Mouse (Mus musculus) CD4-positive helper T cell, adult 2 months (primary cell): ENCODE measurements around the gene Xkr7.

Source experiments
- DNase-seq: peaks from one replicate; pipeline ENCODE4 v3.0.0-alpha.2; 2012; ENCODE audit warnings: low read depth, missing footprints, low spot score

The Xkr7 gene

DNA sequence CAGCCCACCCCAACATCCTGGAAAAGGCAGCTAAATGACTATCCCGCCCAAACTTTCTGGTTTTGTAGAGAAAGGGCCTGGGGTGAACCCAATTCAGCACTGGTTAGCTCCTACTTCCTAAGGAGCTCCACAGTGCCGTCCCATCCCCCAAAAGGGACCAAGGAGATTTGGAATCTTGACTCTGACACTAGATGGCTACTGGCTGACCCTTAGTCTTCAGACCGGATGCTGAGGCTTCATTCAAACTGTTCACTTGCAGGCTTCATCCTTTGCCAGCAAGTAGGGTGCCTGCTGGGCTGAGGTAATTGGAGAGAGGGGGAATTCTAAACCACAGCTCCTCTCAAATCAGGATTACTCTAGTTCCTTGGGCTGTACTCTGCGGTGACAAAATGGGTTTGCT is 1.3 kb downstream of the Xkr7 start:
- no peak for DNase-seq

DNA sequence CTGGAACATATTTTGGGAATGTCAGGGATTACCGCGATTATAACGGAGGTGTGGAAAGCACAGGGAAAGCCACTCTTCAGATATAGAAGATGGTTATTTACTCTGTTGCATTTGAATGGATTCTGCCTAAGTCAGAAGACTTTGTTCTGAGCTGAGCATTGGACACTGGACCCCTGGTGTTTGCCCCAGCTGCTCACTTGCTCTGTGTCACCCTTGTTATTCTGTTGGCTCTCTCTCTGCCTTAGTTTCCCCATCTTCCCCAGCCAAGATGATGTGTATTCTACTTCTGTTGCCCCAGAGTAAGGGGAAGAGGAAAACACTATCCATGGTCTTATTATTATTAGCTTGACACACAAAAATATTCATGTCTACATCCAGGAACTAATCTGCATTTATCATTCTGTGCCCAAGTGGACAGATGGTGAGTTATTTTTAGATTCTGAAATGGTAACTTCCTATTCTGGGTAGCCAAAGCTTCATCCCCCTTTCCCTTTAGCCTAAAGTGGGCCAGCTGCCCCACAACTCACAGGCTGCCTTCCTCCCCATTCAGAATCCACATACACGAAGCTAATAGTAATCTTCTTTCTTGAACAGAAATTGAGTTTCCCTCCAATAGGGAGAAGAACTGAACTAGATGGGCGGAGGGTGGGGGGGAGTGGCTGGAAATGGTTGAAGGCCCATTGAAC is 2.0 kb downstream of the Xkr7 start:
- DNase-seq, result no peak

DNA sequence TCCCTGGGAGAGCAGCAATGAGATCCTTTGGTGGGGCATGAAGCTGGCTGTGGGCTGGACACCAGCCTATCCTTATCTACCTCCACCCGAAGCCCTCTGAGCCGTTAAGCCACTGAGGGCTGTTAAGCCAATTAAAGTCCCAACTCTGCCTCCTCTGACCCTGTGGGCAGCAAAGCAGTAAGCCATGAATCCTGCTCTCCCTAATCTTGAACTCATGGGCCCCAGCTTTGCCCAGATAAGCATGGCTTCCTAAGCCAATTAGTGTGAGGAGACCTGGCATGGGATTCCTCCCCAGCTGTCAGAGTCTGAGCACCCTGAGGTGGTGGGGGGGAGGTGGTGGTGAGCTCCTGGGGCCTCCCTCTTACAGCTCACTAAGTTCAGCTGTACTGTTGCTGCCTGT is 5.0 kb downstream of the Xkr7 start:
- no peak for DNase-seq

DNA sequence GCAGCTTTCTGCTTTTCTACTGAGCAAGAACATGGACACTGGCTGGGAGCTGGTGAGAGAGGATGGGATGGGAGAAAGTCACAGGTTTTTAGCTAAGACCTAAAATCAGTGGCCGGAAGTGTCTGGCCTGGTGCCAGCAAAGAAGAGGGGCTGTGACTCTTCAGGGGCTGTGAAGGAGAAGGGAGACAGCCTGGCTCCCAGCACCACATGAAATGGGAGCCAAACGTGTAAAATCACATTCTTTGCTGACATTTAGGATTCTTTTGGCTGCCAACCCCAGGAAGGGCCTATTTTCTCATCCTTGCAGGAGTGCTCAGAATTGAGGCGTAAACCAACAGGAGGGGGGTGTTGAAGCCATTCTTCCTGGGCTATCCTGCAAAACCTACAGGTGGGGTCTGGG is 12.2 kb downstream of the Xkr7 start:
- DNase-seq, result no peak

DNA sequence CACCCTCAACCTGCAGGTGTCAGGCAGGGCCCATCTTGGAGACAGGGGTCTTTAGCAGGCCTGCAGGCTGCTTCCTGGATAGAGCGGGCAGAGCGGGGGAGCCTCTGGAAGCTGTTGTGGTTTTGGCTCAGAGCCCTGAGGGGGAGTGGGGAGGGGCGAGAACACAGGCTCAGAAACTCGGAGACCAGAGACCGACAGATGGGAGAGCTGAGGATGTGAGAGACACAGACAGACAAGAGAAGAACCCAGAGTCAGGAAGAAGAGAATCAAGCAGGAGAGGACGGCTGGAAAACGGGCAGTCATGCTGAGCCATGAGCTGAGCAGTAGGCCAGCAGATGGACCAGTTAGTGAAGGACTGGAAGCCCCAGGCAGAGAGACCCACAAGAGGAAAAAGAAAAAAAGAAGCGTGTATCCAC is 14.2 kb downstream of the Xkr7 start:
- DNase-seq, result peak; percentile 11

DNA sequence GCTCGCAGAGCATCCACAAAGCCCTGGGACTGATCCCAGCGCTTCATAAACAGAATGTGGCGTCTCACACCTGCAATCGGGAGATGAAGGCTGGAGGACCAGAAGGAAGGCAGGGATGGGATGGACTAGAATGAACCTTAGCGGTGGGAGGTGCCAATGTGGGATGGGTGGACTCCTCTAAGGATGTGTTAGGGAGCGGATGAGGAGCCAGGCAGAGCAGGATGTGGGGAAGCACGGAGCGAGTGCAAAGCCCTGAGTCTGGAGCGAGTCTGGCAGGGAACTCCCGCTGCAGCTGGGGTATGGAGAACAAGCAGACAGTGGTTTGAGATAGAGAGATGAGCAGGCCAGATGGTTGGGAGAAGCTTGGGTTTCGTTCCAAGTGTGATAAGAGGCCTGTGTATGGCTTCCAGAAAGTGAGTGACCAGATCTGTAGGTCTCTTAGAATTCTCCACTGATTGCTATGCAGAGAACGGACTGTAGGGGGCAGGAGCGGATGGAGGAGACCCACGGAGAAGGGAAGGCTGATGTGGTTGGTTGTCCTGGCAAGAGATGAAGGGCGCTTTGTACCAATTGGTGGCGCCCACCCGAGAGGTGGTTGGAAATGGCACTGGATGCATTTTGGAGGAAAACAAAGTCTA is 16.3 kb downstream of the Xkr7 start:
- DNase-seq, result peak; percentile 14

DNA sequence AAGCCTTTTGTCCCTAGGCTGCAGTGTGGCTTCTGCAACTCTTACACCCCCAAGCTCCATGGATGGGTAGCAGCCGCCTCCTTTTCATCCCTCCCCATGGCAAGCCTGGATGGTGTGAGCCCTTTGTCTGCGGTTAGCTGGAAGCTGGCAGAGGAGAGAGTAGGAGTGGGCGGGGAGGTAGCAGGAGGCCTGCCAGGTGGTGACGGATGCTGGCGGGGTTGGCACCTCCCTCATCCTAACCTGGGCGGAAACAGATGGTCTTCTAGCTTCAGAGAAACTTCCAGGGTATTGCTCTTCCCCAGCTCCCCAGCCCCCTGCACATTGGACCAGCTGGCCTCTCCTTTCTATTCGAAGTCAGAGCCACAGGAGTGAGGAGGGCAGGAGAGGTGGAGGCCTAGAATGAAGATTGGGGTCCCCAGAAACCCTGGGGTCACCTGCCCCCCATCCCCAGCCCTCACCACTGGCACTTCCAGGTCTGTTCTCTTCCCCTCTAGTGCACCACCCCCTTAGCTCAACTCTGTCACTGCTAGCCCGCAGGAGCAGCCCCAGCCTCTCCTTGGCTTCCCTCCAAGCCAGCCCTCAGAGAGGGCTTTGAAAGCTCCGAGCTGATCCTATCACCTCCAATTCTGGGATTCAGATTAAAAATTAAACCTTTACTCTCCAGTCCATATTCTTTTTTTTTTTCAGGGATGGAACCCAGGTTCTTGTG is 17.8 kb downstream of the Xkr7 start:
- DNase-seq, result no peak

DNA sequence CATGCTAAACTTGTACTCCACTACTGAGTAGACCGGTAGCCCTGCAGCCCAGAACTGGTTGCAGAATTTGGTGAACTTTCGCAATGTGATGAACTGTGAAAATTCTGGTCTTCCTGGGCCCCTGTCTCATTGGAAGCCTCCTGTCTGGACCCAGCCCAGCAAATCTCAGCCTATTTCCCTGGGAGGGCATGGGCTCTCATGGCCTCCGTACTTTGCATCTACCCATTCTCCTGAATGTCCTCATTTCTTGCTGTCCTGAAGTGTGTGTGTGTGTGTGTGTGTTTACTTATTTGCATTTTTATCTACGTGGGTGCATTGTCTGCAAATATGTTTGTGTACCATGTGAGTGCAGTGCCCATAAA is 18.3 kb downstream of the Xkr7 start:
- no peak for DNase-seq

DNA sequence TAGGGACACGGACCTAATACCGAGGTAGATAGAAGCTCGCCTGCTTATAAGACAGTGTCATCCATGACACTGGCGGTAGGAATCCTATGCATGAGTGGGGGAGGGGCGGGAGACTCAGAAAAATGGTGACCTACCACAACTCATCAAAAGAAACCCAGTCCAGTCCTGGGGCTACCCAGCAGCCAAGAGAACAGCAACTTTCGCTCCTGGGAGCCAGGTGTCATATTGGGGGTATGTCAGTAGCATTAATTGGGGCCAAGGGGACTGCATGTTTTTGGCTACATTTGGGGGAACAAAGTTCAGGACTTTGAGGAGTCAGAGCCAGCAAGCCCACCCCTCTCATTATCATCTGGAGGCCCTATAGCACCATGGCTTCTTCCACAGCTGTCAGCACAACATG is 19.4 kb downstream of the Xkr7 start:
- no peak for DNase-seq

DNA sequence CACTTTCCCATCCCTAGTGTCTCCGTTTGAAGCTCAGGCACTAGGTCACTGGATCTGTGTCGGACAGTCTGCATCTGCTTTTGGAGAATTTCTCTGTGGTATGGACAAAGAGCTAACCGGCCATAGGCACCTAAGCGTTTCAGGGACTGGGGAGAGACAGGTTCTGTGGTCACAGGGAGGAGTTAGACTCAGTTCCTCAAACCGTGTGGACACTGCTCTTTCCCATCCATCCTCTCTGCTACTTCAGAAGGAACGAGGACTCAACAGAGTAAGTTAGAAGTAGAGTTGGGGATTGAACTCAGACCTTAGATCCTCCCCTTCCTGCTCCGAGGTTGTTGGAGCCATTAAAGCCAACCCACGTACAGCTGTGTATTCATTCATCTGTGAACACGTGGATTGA is 19.9 kb downstream of the Xkr7 start:
- DNase-seq, result no peak

DNA sequence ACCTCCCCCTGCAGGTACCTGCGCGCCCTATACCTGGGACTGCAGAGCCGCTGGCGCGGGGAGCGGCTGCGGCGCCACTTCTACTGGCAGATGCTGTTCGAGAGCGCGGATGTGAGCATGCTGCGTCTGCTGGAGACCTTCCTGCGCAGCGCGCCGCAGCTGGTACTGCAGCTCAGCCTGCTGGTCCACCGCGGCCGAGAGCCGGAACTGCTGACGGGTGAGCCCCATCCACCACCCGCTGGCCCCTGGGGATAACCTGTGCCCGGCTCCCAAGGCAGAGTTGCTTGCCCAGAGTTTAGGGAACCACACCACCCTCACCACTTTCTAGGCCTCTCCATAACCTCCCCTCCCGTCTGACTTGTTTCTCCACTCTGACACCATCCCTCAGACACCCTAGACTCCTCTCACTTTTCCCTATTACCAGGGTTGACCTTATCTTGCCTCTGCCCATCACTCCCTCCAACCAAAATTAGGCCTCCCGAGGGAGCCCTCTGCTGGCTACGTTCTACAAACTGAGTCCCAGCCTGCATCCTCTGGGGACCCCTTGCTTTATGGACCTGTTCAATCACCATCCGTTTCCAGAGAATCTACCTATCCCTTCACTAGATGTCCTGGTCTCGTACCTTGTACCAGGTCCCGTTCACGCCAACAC is 21.2 kb downstream of the Xkr7 start:
- no peak for DNase-seq

DNA sequence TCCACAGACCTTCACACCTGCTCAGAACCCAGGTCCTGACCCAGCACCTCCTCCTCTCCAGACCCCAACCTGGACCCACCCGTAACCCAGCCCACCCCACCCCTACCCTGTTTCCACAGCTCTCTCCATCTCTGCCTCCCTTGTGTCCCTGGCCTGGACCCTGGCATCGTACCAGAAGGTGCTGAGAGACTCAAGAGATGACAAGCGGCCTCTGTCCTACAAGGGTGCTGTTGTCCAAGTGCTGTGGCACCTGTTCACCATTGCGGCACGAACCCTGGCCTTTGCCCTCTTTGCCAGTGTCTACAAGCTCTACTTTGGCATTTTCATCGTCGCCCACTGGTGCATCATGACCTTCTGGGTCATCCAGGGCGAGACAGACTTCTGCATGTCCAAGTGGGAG is 22.2 kb downstream of the Xkr7 start:
- no peak for DNase-seq

DNA sequence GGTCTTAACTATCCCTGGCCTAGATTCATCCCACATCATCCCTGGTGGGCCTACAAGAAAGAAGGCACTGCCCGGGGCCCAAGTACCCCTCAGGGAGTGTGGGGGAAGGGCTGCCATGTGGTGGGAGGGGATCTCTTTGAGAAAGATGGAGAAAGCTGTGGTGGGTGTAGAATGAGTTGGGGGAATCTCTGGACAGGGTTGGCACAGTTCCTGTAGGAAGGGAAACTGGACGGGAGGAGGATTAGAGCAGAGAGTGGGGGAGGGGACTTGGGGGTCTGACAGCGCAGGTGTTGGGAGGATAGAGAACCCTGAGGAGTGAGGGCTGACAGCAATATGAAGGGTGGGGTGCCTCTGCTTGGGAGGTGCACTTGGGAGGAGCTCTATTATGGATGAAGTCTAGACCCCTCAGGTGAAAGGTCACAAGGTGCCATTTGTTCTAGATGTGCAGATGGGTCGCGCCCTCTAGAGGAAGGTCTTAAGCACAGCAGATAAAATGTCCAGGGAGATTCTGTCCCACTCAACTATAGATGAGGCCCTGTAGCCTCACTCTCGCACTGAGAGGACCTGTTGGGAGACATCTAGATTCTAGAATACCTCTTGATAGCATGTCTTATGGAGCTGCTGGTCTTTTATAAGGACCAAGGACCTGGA is 23.7 kb downstream of the Xkr7 start:
- no peak for DNase-seq

DNA sequence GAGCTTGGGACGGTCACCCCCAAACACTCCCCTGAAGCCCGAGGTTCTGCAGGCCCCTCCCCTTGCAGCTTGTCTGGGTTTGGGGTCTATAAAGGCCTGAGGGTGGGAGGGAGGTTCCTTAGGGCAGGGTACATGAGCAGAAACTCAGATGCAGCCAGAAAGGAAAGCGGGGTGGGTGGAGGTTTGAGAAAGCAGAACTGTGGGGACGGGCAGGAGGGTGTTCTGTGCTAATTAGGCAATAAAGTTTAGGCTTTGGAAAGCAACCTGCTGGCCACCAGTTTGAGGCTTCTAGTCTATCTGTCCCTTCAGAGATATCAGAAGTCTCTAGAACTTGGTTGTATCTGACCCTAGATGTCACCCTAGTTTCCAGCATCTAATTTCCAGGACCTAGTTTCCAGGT is 26.7 kb downstream of the Xkr7 start:
- no peak for DNase-seq

DNA sequence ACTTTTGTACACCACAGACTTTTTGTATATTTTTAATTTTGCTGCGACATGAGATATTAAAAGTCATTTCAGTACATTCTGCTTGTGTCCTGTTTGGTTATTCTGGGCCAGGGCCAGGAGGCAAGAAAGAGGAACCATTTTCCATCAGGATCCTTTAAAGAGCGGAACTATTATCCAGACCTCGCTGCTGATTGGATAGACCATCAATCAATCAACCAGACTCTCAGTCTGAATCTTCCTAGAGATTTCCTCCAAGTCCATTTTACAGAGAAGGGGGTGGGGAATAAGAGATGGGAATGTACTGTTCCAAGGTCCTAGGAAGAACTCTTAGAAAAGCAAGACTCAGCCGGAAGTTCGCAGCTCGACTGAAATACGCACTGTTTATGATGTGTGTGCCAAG is 28.6 kb downstream of the Xkr7 start:
- DNase-seq, result no peak

DNA sequence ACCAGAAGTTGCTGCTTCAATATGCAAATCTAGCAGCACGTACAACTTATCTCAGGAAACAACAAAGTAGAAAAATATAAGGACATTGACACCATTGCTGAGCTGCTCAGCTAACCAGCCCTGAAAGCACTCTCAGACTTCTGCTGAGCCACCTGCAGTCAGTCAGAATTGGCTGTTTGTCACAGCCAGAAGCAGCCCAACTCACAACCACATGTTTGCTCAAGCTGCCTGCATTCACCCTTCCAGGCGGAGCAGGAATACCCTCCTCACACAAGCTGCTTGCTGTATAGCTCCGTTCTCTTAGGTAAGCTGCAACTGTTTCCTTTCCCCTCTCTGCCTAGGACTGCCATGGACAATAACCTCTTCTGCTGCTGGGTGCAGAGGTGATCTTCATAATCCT is 31.7 kb downstream of the Xkr7 start:
- DNase-seq, result no peak

DNA sequence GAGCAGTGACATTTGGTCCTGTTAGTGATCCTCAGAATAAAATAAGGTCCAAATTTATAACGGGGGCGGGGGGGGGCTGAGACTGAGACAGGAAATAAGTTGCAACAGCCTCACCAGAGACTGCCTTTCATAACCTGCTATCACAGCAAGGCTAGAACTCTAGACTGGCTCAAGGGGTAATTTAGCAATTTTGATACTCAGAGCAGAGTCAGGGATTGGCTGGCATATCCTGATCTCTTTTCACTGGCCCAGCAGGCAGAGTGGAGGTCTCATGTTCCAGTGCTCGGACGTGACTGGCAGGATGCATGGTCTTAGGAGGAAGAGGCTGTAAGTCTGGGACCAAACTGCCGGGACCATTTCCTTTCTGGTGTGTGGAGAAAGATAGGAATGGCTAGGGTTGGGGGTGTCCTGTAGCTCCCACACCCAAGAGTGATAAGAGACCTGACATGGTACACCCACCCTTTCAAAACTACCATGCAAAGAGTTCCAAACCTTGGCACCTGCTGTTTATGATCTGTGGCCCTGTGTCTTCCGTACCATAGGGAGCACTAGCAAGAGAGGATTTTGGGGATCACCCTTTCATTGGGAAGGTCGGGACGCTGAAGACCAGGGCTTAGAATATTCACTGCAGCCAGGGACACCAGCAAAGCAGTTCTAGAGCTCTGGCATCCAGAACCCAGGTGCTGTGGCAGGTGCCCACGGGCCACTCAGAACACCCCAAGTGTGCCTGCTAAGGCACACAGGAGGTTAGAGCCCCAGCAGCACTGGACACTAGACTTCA is 32.7 kb downstream of the Xkr7 start:
- no peak for DNase-seq

DNA sequence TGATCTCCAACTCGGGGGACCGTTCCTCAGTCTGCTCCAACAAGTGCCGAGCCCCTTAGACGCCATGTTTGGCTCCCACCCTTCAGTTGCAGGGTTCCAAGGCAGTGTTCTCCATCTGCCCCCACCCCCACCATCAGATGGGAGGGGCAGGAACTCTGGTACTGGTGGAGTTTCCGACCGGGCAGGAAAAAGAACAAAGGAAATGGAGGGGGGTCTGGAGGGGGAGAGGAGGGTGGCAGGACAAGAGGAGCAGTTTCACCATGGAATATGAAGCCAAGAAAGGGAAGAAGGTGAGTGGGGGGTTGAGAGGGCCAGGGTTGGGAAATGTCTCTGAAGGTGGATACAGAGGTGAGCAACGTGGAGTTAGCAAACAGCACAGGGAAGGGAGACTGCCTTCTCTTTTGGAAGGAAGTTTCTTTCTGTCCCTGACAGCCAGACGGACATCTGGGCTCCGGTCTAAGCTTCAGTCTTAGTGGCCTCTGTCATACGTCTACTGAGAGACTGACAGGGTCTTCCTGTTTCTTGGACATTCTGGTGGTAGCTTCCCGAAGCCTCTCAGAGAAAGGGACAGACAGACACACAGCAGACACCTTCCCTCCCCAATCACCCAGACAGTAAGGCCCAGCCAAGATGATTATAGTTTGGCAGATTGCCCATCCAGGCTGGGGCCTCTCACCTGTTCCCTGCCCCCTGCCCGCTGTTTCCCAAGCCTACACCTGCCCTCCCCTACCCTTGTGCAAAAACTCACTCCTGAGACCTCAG is 34.3 kb downstream of the Xkr7 start, which contains the start of gene Ccm2l:
Gene Ccm2l (plus strand): TSS at position 209 of the 762 bp plus-strand sequence.
- DNase-seq, result no peak

DNA sequence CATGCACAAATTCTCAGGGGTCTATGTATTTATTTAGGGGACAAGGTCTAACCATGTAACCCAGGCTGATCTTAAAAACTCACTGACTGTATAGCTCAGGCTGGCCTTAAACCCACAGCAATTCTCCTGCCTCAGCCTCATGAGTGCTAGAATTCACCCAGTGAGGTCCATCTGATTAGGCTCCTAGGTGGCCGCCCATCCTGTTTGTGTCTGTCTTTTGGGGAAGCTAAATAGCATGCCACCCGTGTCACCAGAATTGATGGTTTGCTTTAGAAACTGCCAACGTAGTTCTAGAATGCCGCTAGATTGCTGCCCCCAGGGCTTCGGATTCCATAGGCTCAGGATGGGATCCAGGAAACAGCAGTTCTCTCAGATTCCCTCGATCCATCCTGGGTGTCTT is 35.3 kb downstream of the Xkr7 start:
- DNase-seq, result no peak

DNA sequence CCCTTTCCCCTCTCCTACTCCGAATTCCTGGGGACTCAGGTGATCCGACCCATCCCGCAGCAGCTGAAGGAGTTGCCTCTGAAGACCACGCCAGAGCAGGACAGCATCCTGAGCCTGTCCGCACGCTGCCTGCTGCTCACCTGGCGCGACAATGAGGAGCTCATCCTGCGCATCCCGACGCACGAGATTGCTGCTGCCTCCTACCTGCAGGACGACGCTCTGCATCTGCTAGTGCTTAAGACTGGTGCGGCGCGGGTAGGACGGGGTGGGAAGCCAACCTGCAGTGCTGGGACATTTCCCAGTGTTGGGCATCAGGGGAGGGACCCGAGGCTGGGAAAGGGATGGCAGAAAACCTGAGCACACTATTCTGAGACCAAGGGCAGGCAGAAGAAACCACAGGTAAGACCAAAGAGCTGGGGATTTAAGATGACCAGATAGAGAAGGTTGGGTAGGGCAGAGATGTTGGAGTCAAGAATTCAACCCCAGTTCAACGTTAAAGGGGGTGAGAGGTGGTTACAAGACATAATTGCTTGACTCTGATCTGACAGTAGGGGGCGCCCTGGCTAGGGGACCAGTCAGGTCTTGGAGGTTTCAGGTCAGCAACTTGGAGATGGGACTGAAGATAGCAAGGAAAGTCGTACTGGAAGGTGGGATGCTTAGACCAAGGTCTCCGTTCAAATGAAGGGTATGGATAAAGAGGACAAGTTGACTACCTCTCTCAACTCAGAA is 39.3 kb downstream of the Xkr7 start:
- DNase-seq, result no peak
